24 mouse cellular contexts compared by ENCODE assay signal in the genomic region with DNA sequence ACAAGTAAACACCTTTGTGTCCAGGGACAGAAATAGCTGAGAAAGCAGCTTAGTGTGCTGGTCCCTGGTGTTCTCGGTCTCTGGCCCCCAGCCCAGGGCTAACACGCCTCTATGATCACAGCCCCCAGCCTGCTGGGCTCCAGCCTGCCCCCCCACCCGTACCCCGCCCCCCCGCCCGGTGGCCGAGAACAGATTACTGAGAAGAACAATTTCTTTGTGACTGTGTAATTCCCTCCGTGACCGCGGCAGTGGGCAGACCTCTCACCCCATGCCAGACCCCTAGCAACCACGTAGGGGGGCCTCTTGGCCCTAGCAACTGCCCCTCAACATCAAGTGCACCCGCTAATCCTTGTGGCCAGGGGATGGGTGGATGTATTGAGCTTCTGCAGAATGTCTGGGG. TPM values are rescaled to one million over a fixed set of nuclear protein-coding genes. Genes with fewer than 3 reads are reported as not detected.
A peak's percentile ranks its signal among the peaks of the same experiment; 100 is the strongest.
DNase-seq lines count a peak whose midpoint lies in the region; ATAC-seq and TF ChIP-seq lines count a peak whose summit lies in the region.
"Had no signal": no experiment of that assay in that cellular context is flagged by ENCODE, and none has a peak within 500 bp of the region (broad histone marks: within the 10 kb centered on the region; RNA-seq: fewer than 3 reads in every experiment).

No protein-coding gene starts in this region.

- TF ChIP-seq CTCF in stomach, postnatal 0 days (IDR thresholded peaks at IDR 0.05; ENCODE audit: low read depth), result no peak
- TF ChIP-seq CTCF in thymus, adult 2 months (IDR thresholded peaks at IDR 0.05; ENCODE audit: borderline replicate concordance, control insufficient read depth, extremely low read depth, insufficient read depth, low read length, poor library complexity), result no peak

- no peak overlapping the region for H3K27ac ChIP-seq in forebrain, embryonic 11.5 days (ENCODE audit: low read depth, low read length)
- no peak overlapping the region for H3K27ac ChIP-seq in forebrain, embryonic 16.5 days (ENCODE audit: low read length)
- H3K27ac ChIP-seq in hindbrain, embryonic 15.5 days (replicated peaks), result no peak overlapping the region
- H3K27ac ChIP-seq in midbrain, embryonic 14.5 days (replicated peaks; ENCODE audit: low read depth, low read length), result no peak overlapping the region
- H3K27ac ChIP-seq in stomach, postnatal 0 days (replicated peaks), result no peak overlapping the region
- H3K27ac ChIP-seq in thymus, adult 2 months (ENCODE audit: control insufficient read depth, insufficient read depth, low read length), result no peak overlapping the region
- H3K27ac ChIP-seq: heart, embryonic 13.5 days; left cerebral cortex, adult 2 months; limb, embryonic 13.5 days; liver, embryonic 13.5 days had no signal

- H3K9me3 ChIP-seq in forebrain, embryonic 11.5 days (ENCODE audit: control insufficient read depth, low read length), result no peaks in the 10 kb centered on the region; the same call in 1 of the 2 replicates
- H3K9me3 ChIP-seq in forebrain, embryonic 16.5 days (ENCODE audit: control insufficient read depth, low read length), result peaks cover 3% of the 10 kb centered on the region; the same call in 1 of the 2 replicates
- H3K9me3 ChIP-seq in hindbrain, embryonic 15.5 days, result no peaks in the 10 kb centered on the region
- H3K9me3 ChIP-seq in midbrain, embryonic 14.5 days (ENCODE audit: control insufficient read depth, low read length), result no peaks in the 10 kb centered on the region
- no peaks in the 10 kb centered on the region for H3K9me3 ChIP-seq in stomach, postnatal 0 days (ENCODE audit: control insufficient read depth, low read length)
- H3K9me3 ChIP-seq: limb, embryonic 13.5 days; liver, embryonic 13.5 days had no signal

- H3K4me3 ChIP-seq in forebrain, embryonic 11.5 days (ENCODE audit: low read depth, low read length), result no peak overlapping the region
- H3K4me3 ChIP-seq in forebrain, embryonic 16.5 days (replicated peaks; ENCODE audit: low read length), result no peak overlapping the region
- H3K4me3 ChIP-seq in hindbrain, embryonic 15.5 days, result no peak overlapping the region
- H3K4me3 ChIP-seq in midbrain, embryonic 14.5 days (replicated peaks; ENCODE audit: low read depth, low read length), result no peak overlapping the region
- no peak overlapping the region for H3K4me3 ChIP-seq in stomach, postnatal 0 days (ENCODE audit: low read depth, low read length)
- no peak overlapping the region for H3K4me3 ChIP-seq in thymus, adult 2 months (ENCODE audit: control insufficient read depth, insufficient read depth, low read length)
- H3K4me3 ChIP-seq: heart, embryonic 13.5 days; left cerebral cortex, adult 2 months; limb, embryonic 13.5 days; liver, embryonic 13.5 days had no signal

- intact Hi-C loops in left cerebral cortex, postnatal 4 days (cut with DNase I), result no loop called here
- intact Hi-C loops in left cerebral cortex, postnatal 25 days (cut with DNase I), result no loop called here

- DNase-seq in forebrain, embryonic 11.5 days (ENCODE audit: low spot score), result no peak
- DNase-seq in left cerebral cortex, postnatal 4 days, result peak; percentile 47
- no peak for DNase-seq in left cerebral cortex, postnatal 25 days (ENCODE audit: low spot score in 2 of 2)
- peak; percentile 44 for DNase-seq in midbrain, embryonic 14.5 days
- no peak for DNase-seq in stomach, postnatal 0 days (ENCODE audit: low spot score)
- no peak for DNase-seq in thymus, adult 2 months
- DNase-seq: adrenal gland, postnatal 14 days; cerebellum, adult 11-12 months; cerebellum, postnatal 14 days; gastrocnemius, postnatal 14 days; kidney, postnatal 36 days; liver, embryonic 13.5 days; lung, embryonic 14.5 days; lung, postnatal 36 days; right cerebral cortex, adult 18-20 months; thymus, adult 18-20 months had no signal

- H3K4me2 ChIP-seq in forebrain, embryonic 11.5 days (ENCODE audit: low read depth, low read length, severe bottlenecking), result no peak overlapping the region
- H3K4me2 ChIP-seq in forebrain, embryonic 16.5 days (ENCODE audit: low read length), result no peak overlapping the region
- H3K4me2 ChIP-seq in hindbrain, embryonic 15.5 days, result no peak overlapping the region
- H3K4me2 ChIP-seq in midbrain, embryonic 14.5 days (ENCODE audit: low read length), result no peak overlapping the region; the same call in 1 of the 2 replicates
- H3K4me2 ChIP-seq in stomach, postnatal 0 days (replicated peaks; ENCODE audit: low read depth), result no peak overlapping the region
- H3K4me2 ChIP-seq: heart, embryonic 13.5 days; limb, embryonic 13.5 days; liver, embryonic 13.5 days; lung, embryonic 14.5 days had no signal

- ATAC-seq in forebrain, embryonic 11.5 days (replicated peaks; ENCODE audit: low FRiP score), result 0 out of 2 replicates have a peak, but pooled peaks have one; percentile 33
- ATAC-seq in forebrain, embryonic 16.5 days, result no peak
- 0 out of 2 replicates have a peak, but pooled peaks have one; percentile 6 for ATAC-seq in hindbrain, embryonic 15.5 days (ENCODE audit: low FRiP score, low read depth)
- ATAC-seq in midbrain, embryonic 14.5 days (ENCODE audit: low FRiP score, low TSS enrichment), result peak; percentile 51; the same call in 1 of the 2 replicates
- no peak for ATAC-seq in stomach, postnatal 0 days (ENCODE audit: low FRiP score, low TSS enrichment)
- ATAC-seq: activated CD4-positive, CD25-positive, alpha-beta regulatory T cell, adult 4 months; CD4-positive, CD25-positive, alpha-beta regulatory T cell, adult 4 months; intestine, embryonic 16.5 days had no signal

- 34% methylated on average over 12 of the region's 12 CpGs for WGBS in forebrain, embryonic 11.5 days
- 31% methylated on average over 12 of the region's 12 CpGs for WGBS in forebrain, embryonic 16.5 days
- 22% methylated on average over 12 of the region's 12 CpGs for WGBS in hindbrain, embryonic 15.5 days
- 8% methylated on average over 12 of the region's 12 CpGs for WGBS in midbrain, embryonic 14.5 days
- 85% methylated on average over 12 of the region's 12 CpGs for WGBS in stomach, postnatal 0 days
- 96% methylated on average over 12 of the region's 12 CpGs for WGBS in thymus, adult 2 months

- no peak overlapping the region for H3K9ac ChIP-seq in forebrain, embryonic 11.5 days (ENCODE audit: low read length)
- no peak overlapping the region for H3K9ac ChIP-seq in forebrain, embryonic 16.5 days (replicated peaks; ENCODE audit: low read depth, low read length)
- no peak overlapping the region for H3K9ac ChIP-seq in hindbrain, embryonic 15.5 days
- 0 out of 2 replicates have a peak overlapping the region, but pooled peaks have one; percentile 12 for H3K9ac ChIP-seq in midbrain, embryonic 14.5 days (replicated peaks; ENCODE audit: low read length)
- no peak overlapping the region for H3K9ac ChIP-seq in stomach, postnatal 0 days (ENCODE audit: low read length)
- H3K9ac ChIP-seq: limb, embryonic 13.5 days; liver, embryonic 13.5 days; lung, embryonic 14.5 days had no signal

- H3K36me3 ChIP-seq in forebrain, embryonic 11.5 days (ENCODE audit: control insufficient read depth, insufficient read depth, low read length), result no peaks in the 10 kb centered on the region; the same call in 1 of the 2 replicates
- H3K36me3 ChIP-seq in forebrain, embryonic 16.5 days (ENCODE audit: control insufficient read depth, insufficient read depth), result peaks cover 4% of the 10 kb centered on the region
- H3K36me3 ChIP-seq in hindbrain, embryonic 15.5 days, result peaks cover 22% of the 10 kb centered on the region
- H3K36me3 ChIP-seq in midbrain, embryonic 14.5 days (ENCODE audit: control insufficient read depth, insufficient read depth, low read length), result peaks cover 34% of the 10 kb centered on the region
- peaks cover 14% of the 10 kb centered on the region; the same call in 1 of the 2 replicates for H3K36me3 ChIP-seq in stomach, postnatal 0 days (ENCODE audit: control insufficient read depth, insufficient read depth, low read length)
- H3K36me3 ChIP-seq in thymus, adult 2 months (ENCODE audit: control insufficient read depth, insufficient read depth, low read length), result no peaks in the 10 kb centered on the region

- TF ChIP-seq POLR2A in thymus, adult 2 months (IDR thresholded peaks at IDR 0.05; ENCODE audit: control insufficient read depth, extremely low read depth, insufficient read depth, low read length, poor library complexity), result no peak

- H3K4me1 ChIP-seq in forebrain, embryonic 11.5 days (replicated peaks; ENCODE audit: control insufficient read depth, insufficient read depth, low read length), result peaks cover 15% of the 10 kb centered on the region
- 0 out of 2 replicates have a peak, but pooled peaks cover 2% of the 10 kb centered on the region for H3K4me1 ChIP-seq in forebrain, embryonic 16.5 days (replicated peaks; ENCODE audit: control insufficient read depth, insufficient read depth, low read length)
- peaks cover 23% of the 10 kb centered on the region for H3K4me1 ChIP-seq in hindbrain, embryonic 15.5 days (replicated peaks)
- H3K4me1 ChIP-seq in midbrain, embryonic 14.5 days (ENCODE audit: control insufficient read depth, insufficient read depth, low read length), result peaks cover 9% of the 10 kb centered on the region; the same call in 1 of the 2 replicates
- no peaks in the 10 kb centered on the region for H3K4me1 ChIP-seq in stomach, postnatal 0 days (replicated peaks; ENCODE audit: control insufficient read depth, insufficient read depth)
- H3K4me1 ChIP-seq in thymus, adult 2 months (replicated peaks; ENCODE audit: control insufficient read depth, insufficient read depth, low read length), result peaks cover 41% of the 10 kb centered on the region

- peaks cover 25% of the 10 kb centered on the region for H3K27me3 ChIP-seq in forebrain, embryonic 11.5 days (ENCODE audit: control insufficient read depth, insufficient read depth, low read length)
- no peaks in the 10 kb centered on the region for H3K27me3 ChIP-seq in forebrain, embryonic 16.5 days (replicated peaks; ENCODE audit: control insufficient read depth, insufficient read depth, low read length)
- no peaks in the 10 kb centered on the region for H3K27me3 ChIP-seq in hindbrain, embryonic 15.5 days
- peaks cover 11% of the 10 kb centered on the region; the same call in 1 of the 2 replicates for H3K27me3 ChIP-seq in midbrain, embryonic 14.5 days (ENCODE audit: control insufficient read depth, insufficient read depth, low read length)
- H3K27me3 ChIP-seq in stomach, postnatal 0 days (ENCODE audit: control insufficient read depth, insufficient read depth, low read length), result no peaks in the 10 kb centered on the region
- no peaks in the 10 kb centered on the region for H3K27me3 ChIP-seq in thymus, adult 2 months (ENCODE audit: control insufficient read depth, insufficient read depth, low read length)
- H3K27me3 ChIP-seq: heart, embryonic 13.5 days; limb, embryonic 13.5 days; liver, embryonic 13.5 days had no signal

- TF ChIP-seq EP300 in stomach, postnatal 0 days (optimal IDR thresholded peaks at IDR 0.05), result no peak

RNA-seq across cellular contexts. Expression of a gene that starts 19.8 kb away (rescaled TPM):
- 49.7 and 53.9 TPM in 2 replicates for polyA plus RNA-seq in forebrain, embryonic 11.5 days (2014; fragmentation: Nextera tagmentation; extraction: Ambion mirVana)
- polyA plus RNA-seq in forebrain, embryonic 16.5 days (2015; fragmentation: Nextera tagmentation; extraction: Ambion mirVana), result 41.4 and 44.0 TPM in 2 replicates
- 10 to 100 TPM; 34.9 to 41.2 TPM for total RNA-seq in left cerebral cortex, postnatal 4 days (2021)
- total RNA-seq in left cerebral cortex, postnatal 25 days (2021), result 10 to 100 TPM; 70.4 to 71.2 TPM
- 71.7 and 75.9 TPM in 2 replicates for polyA plus RNA-seq in hindbrain, embryonic 15.5 days (2015; fragmentation: Nextera tagmentation; extraction: Ambion mirVana)
- polyA plus RNA-seq in midbrain, embryonic 14.5 days (2014; fragmentation: Nextera tagmentation; extraction: Ambion mirVana), result 57.0 and 68.6 TPM in 2 replicates
- polyA plus RNA-seq in stomach, postnatal 0 days (2015; fragmentation: Nextera tagmentation; extraction: Ambion mirVana), result 28.8 and 30.4 TPM in 2 replicates
- 11.9 and 14.6 TPM in 2 replicates for polyA plus RNA-seq in thymus, adult 2 months (2012; rRNA removed)

RNA-seq across cellular contexts. Expression of a gene that starts 19.9 kb away (rescaled TPM):
- polyA plus RNA-seq in forebrain, embryonic 11.5 days (2014; fragmentation: Nextera tagmentation; extraction: Ambion mirVana), result 22.6 and 24.0 TPM in 2 replicates
- polyA plus RNA-seq in forebrain, embryonic 16.5 days (2015; fragmentation: Nextera tagmentation; extraction: Ambion mirVana), result 12.8 and 14.6 TPM in 2 replicates
- total RNA-seq in left cerebral cortex, postnatal 4 days (2021), result 1 to 10 TPM; 5.5 to 6.6 TPM
- total RNA-seq in left cerebral cortex, postnatal 25 days (2021), result 1 to 10 TPM; 8.6 to 8.7 TPM
- 12.7 and 13.3 TPM in 2 replicates for polyA plus RNA-seq in hindbrain, embryonic 15.5 days (2015; fragmentation: Nextera tagmentation; extraction: Ambion mirVana)
- 11.9 and 14.2 TPM in 2 replicates for polyA plus RNA-seq in midbrain, embryonic 14.5 days (2014; fragmentation: Nextera tagmentation; extraction: Ambion mirVana)
- 6.0 and 6.1 TPM in 2 replicates for polyA plus RNA-seq in stomach, postnatal 0 days (2015; fragmentation: Nextera tagmentation; extraction: Ambion mirVana)
- 6.7 and 6.8 TPM in 2 replicates for polyA plus RNA-seq in thymus, adult 2 months (2012; rRNA removed)

Comparison
In these comparisons a context has a peak if more than half of its experiments do, and no peak if none do; other contexts are left out.
1. ATAC-seq: peak in forebrain, embryonic 11.5 days (single experiment), hindbrain, embryonic 15.5 days (single experiment) and midbrain, embryonic 14.5 days (single experiment); none in forebrain, embryonic 16.5 days (single experiment) and stomach, postnatal 0 days (single experiment).
2. DNase-seq: peak in left cerebral cortex, postnatal 4 days (single experiment) and midbrain, embryonic 14.5 days (single experiment); none in forebrain, embryonic 11.5 days (single experiment), left cerebral cortex, postnatal 25 days (0 of 2), stomach, postnatal 0 days (single experiment) and thymus, adult 2 months (single experiment).